Comparison of ENCODE assay signal across 13 mouse cellular contexts in genomic region chr15:25754342-25754951, GRCm38 (mm10).
DNase-seq lines count a peak whose midpoint lies in the region; ATAC-seq and TF ChIP-seq lines count a peak whose summit lies in the region.
"Had no signal": no experiment of that assay in that cellular context is flagged by ENCODE, and none has a peak within 500 bp of the region (broad histone marks: within the 10 kb centered on the region; RNA-seq: fewer than 3 reads in every experiment).

No protein-coding gene starts in this region.

- peak; percentile 61 for DNase-seq in layer of hippocampus, adult 9-11 months
- DNase-seq in layer of hippocampus, postnatal 25 days (ENCODE audit: extremely low spot score in 1 of 2, low spot score in 1 of 2): no peak
- peak; percentile 95 for DNase-seq in ZHBTc4 (ENCODE audit: low read depth, low spot score)
- peak; percentile 68 for DNase-seq in hindbrain, embryonic 10.5 days (ENCODE audit: low spot score)
- DNase-seq in midbrain, postnatal 0 days (ENCODE audit: low spot score): peak; percentile 81
- DNase-seq in urinary bladder, postnatal 36 days (ENCODE audit: low spot score in 2 of 2): no peak
- no peak for DNase-seq in lung, postnatal 36 days
- DNase-seq: adrenal gland, adult 2 months; kidney, adult 2 months; retina, postnatal 1 day had no signal

- H3K4me3 ChIP-seq in hindbrain, embryonic 10.5 days: peak overlapping the region; percentile 51
- H3K4me3 ChIP-seq in midbrain, postnatal 0 days (ENCODE audit: low read depth, low read length): peak overlapping the region; percentile 22
- H3K4me3 ChIP-seq: embryonic facial prominence, embryonic 13.5 days; limb, embryonic 13.5 days had no signal

- peak; percentile 37 for TF ChIP-seq CTCF in midbrain, postnatal 0 days (IDR thresholded peaks at IDR 0.05)

- no peaks in the 10 kb centered on the region for H3K9me3 ChIP-seq in hindbrain, embryonic 10.5 days
- H3K9me3 ChIP-seq in midbrain, postnatal 0 days (ENCODE audit: low read length): no peaks in the 10 kb centered on the region
- H3K9me3 ChIP-seq: embryonic facial prominence, embryonic 13.5 days; limb, embryonic 13.5 days had no signal

- peak overlapping the region; percentile 46; the same call in 1 of the 2 replicates for H3K9ac ChIP-seq in midbrain, postnatal 0 days (replicated peaks; ENCODE audit: low read length, poor library complexity, severe bottlenecking)
- H3K9ac ChIP-seq: embryonic facial prominence, embryonic 13.5 days; limb, embryonic 13.5 days had no signal

- H3K27ac ChIP-seq in hindbrain, embryonic 10.5 days: peak overlapping the region; percentile 89
- H3K27ac ChIP-seq in midbrain, postnatal 0 days (ENCODE audit: low read depth, low read length): peak overlapping the region; percentile 57
- H3K27ac ChIP-seq: embryonic facial prominence, embryonic 13.5 days; limb, embryonic 13.5 days had no signal

- peak; percentile 79 for ATAC-seq in midbrain, postnatal 0 days (ENCODE audit: low FRiP score)
- no peak for ATAC-seq in megakaryocyte progenitor cell, adult 5-6 weeks (replicated peaks; ENCODE audit: poor library complexity)

- peaks cover 11% of the 10 kb centered on the region for H3K36me3 ChIP-seq in hindbrain, embryonic 10.5 days
- H3K36me3 ChIP-seq in midbrain, postnatal 0 days (ENCODE audit: insufficient read depth, low read length): no peaks in the 10 kb centered on the region

- peaks cover 82% of the 10 kb centered on the region for H3K4me1 ChIP-seq in hindbrain, embryonic 10.5 days (replicated peaks)
- peaks cover 7% of the 10 kb centered on the region; the same call in 1 of the 2 replicates for H3K4me1 ChIP-seq in midbrain, postnatal 0 days (ENCODE audit: insufficient read depth, low read length)

- peaks cover 1% of the 10 kb centered on the region; the same call in 1 of the 2 replicates for H3K27me3 ChIP-seq in hindbrain, embryonic 10.5 days (ENCODE audit: insufficient read depth, poor library complexity, severe bottlenecking)
- H3K27me3 ChIP-seq in midbrain, postnatal 0 days (ENCODE audit: insufficient read depth, low read length): no peaks in the 10 kb centered on the region
- H3K27me3 ChIP-seq: embryonic facial prominence, embryonic 13.5 days; limb, embryonic 13.5 days had no signal

- peak overlapping the region; percentile 33 for H3K4me2 ChIP-seq in midbrain, postnatal 0 days (ENCODE audit: low read depth, low read length, poor library complexity, severe bottlenecking)
- H3K4me2 ChIP-seq: embryonic facial prominence, embryonic 13.5 days; limb, embryonic 13.5 days had no signal

- WGBS in hindbrain, embryonic 10.5 days: 16% methylated on average over 13 of the region's 13 CpGs
- 20% methylated on average over 13 of the region's 13 CpGs for WGBS in midbrain, postnatal 0 days

Comparison
In these comparisons a context has a peak if more than half of its experiments do, and no peak if none do; other contexts are left out.
1. DNase-seq: peak in layer of hippocampus, adult 9-11 months (single experiment), ZHBTc4 (single experiment), hindbrain, embryonic 10.5 days (single experiment) and midbrain, postnatal 0 days (single experiment); none in layer of hippocampus, postnatal 25 days (0 of 2), urinary bladder, postnatal 36 days (0 of 2) and lung, postnatal 36 days (single experiment).